Mouse (Mus musculus): ENCODE data around the gene Rilp.

- TF ChIP-seq CTCF (IDR thresholded peaks at IDR 0.05; ENCODE audit: low read depth) (no peak), EP300 (IDR thresholded peaks at IDR 0.05; ENCODE audit: low read depth) (no peak)
Observed at GRCm38 (mm10) chr11:75538970-75539299, 29.0 kb downstream of the Rilp start.

Data from liver, embryonic 14.5 days (tissue).